Mouse (Mus musculus) cortical plate, adult 2 months (tissue): ENCODE data around the gene Acadvl. TPM values are rescaled to one million over a fixed set of nuclear protein-coding genes. Genes with fewer than 3 reads are reported as not detected.
A peak's percentile ranks its signal among the peaks of the same experiment; 100 is the strongest.

Experiments used
- H3K27ac ChIP-seq: fragments of 200-500 bp; 2 replicates; pipeline ENCODE4 v1.5.1; 2012; ENCODE audit warnings: low read length, control low read depth, inconsistent platforms; ENCODE audit not compliant: insufficient read depth
- H3K4me1 ChIP-seq: fragments of 200-500 bp; 2 replicates; pipeline ENCODE4 v1.6.1; 2011; ENCODE audit warnings: low read length; ENCODE audit not compliant: control insufficient read depth, insufficient read depth
- H3K4me3 ChIP-seq: fragments of 200-500 bp; 2 replicates; pipeline ENCODE4 v1.5.1; 2011; ENCODE audit warnings: mild to moderate bottlenecking, low read length, control low read depth; ENCODE audit not compliant: insufficient read depth
- CTCF ChIP-seq: fragments of 200-500 bp; IDR thresholded peaks from 2 replicates; pipeline ENCODE4 v1.5.1; 2011; ENCODE audit warnings: mild to moderate bottlenecking, control low read depth, low read length; ENCODE audit not compliant: insufficient read depth; ENCODE audit errors: extremely low read depth
- POLR2A ChIP-seq: fragments of 200-500 bp; IDR thresholded peaks from 2 replicates; pipeline ENCODE4 v1.6.1; 2011; ENCODE audit warnings: mild to moderate bottlenecking, low read length, control low read depth; ENCODE audit not compliant: insufficient read depth; ENCODE audit errors: extremely low read depth
- polyA plus RNA-seq: library from polyadenylated mRNA; depleted of rRNA; stranded (reverse); fragments of >200 nt; gene quantifications from 2 replicates; pipeline ENCODE4 v1.2.3, GENCODE M21; 2012; rRNA removed

Acadvl gene
- polyA plus RNA-seq: 66.5 and 71.6 TPM in 2 replicates

- peak within 1 kb of the TSS; percentile 66 for H3K27ac ChIP-seq
- peak; percentile 82 for TF ChIP-seq POLR2A
- TF ChIP-seq CTCF: no peak; the same call in 1 of the 2 replicates
- H3K4me3 ChIP-seq: peak within 1 kb of the TSS; percentile 68
- H3K4me1 ChIP-seq: peaks cover 4% of the 10 kb centered on the region; the same call in 1 of the 2 replicates
Measured at GRCm38 (mm10) chr11:70014880-70015558, at the start of gene Acadvl. Gene Acadvl (minus strand): TSS chr11:70015411.

GRCm38 (mm10) chr11:70063053-70063452 is 47.8 kb upstream of the Acadvl start:
- Histone ChIP-seq H3K4me3 (no peak overlapping the region), H3K27ac (no peak overlapping the region), H3K4me1 (no peaks in the 10 kb centered on the region)
- no peak for TF ChIP-seq POLR2A
- TF ChIP-seq CTCF: no peak

- Histone ChIP-seq H3K4me1 (no peaks in the 10 kb centered on the region), H3K27ac (no peak overlapping the region), H3K4me3 (no peak overlapping the region)
- TF ChIP-seq POLR2A (no peak), CTCF (no peak)
Measured at GRCm38 (mm10) chr11:70059930-70060329, 44.7 kb upstream of the Acadvl start.

- H3K4me1 ChIP-seq: no peaks in the 10 kb centered on the region
- no peak overlapping the region for H3K4me3 ChIP-seq
- H3K27ac ChIP-seq: no peak overlapping the region
- TF ChIP-seq CTCF (no peak), POLR2A (no peak)
Measured at GRCm38 (mm10) chr11:70057805-70058204, 42.6 kb upstream of the Acadvl start.

GRCm38 (mm10) chr11:70055618-70056214 is 40.5 kb upstream of the Acadvl start:
- no peak for TF ChIP-seq POLR2A
- peak; percentile 92 for TF ChIP-seq CTCF
- Histone ChIP-seq H3K27ac (no peak overlapping the region), H3K4me1 (no peaks in the 10 kb centered on the region), H3K4me3 (no peak overlapping the region)

GRCm38 (mm10) chr11:70053898-70054570 is 38.8 kb upstream of the Acadvl start, which contains the start of gene Asgr1:
Gene Asgr1 (plus strand): TSS chr11:70054085.
- Histone ChIP-seq H3K4me1 (no peaks in the 10 kb centered on the region), H3K27ac (no peak within 1 kb of the TSS), H3K4me3 (no peak within 1 kb of the TSS)
- TF ChIP-seq CTCF (no peak), POLR2A (no peak)

GRCm38 (mm10) chr11:70053156-70053555 is 37.9 kb upstream of the Acadvl start:
- Histone ChIP-seq H3K4me3 (no peak overlapping the region), H3K27ac (no peak overlapping the region), H3K4me1 (no peaks in the 10 kb centered on the region)
- no peak for TF ChIP-seq CTCF
- no peak for TF ChIP-seq POLR2A

GRCm38 (mm10) chr11:70049816-70050215 is 34.6 kb upstream of the Acadvl start:
- H3K4me1 ChIP-seq: no peaks in the 10 kb centered on the region
- H3K27ac ChIP-seq: no peak overlapping the region
- TF ChIP-seq POLR2A: no peak
- TF ChIP-seq CTCF: peak; percentile 33; the same call in 1 of the 2 replicates
- no peak overlapping the region for H3K4me3 ChIP-seq

GRCm38 (mm10) chr11:70049366-70049765 is 34.2 kb upstream of the Acadvl start:
- Histone ChIP-seq H3K4me3 (no peak overlapping the region), H3K4me1 (no peaks in the 10 kb centered on the region), H3K27ac (no peak overlapping the region)
- TF ChIP-seq CTCF (no peak), POLR2A (no peak)
